Mouse (Mus musculus) midbrain, embryonic 14.5 days (tissue): ENCODE results near the gene D5Ertd579e. TPM values are rescaled to one million over a fixed set of nuclear protein-coding genes. Genes with fewer than 3 reads are reported as not detected.

Source experiments
- ATAC-seq: fragments of 200-750 bp; cut with Nextera tagmentation; 2 replicates; pipeline ENCODE4 v1.8.0; 2017; ENCODE audit warnings: moderate number of reproducible peaks, moderate library complexity; ENCODE audit not compliant: low FRiP score, low TSS enrichment
- DNase-seq: peaks from one replicate; pipeline ENCODE4 v3.0.0-alpha.2; 2015
- H3K27ac ChIP-seq: fragments of 300-500 bp; sonication (generic); replicated peaks from 2 replicates; pipeline ENCODE4 v1.5.1; 2014; ENCODE audit warnings: mild to moderate bottlenecking, low read depth, low read length, moderate library complexity
- H3K27me3 ChIP-seq: fragments of 300-500 bp; sonication (generic); 2 replicates; pipeline ENCODE4 v1.6.1; 2014; ENCODE audit warnings: low read length, control low read depth, mixed read lengths; ENCODE audit not compliant: control insufficient read depth, insufficient read depth
- H3K36me3 ChIP-seq: fragments of 300-500 bp; sonication (generic); 2 replicates; pipeline ENCODE4 v1.6.1; 2014; ENCODE audit warnings: low read length, control low read depth; ENCODE audit not compliant: control insufficient read depth, insufficient read depth
- H3K4me1 ChIP-seq: fragments of 300-500 bp; sonication (generic); 2 replicates; pipeline ENCODE4 v1.6.1; 2014; ENCODE audit warnings: mild to moderate bottlenecking, antibody characterized with exemption, low read length, control low read depth; ENCODE audit not compliant: control insufficient read depth, insufficient read depth
- H3K4me2 ChIP-seq: fragments of 300-500 bp; sonication (generic); 2 replicates; pipeline ENCODE4 v1.6.1; 2014; ENCODE audit warnings: mild to moderate bottlenecking, low read length, moderate library complexity
- H3K4me3 ChIP-seq: fragments of 300-500 bp; sonication (generic); replicated peaks from 2 replicates; pipeline ENCODE4 v1.5.1; 2014; ENCODE audit warnings: low read depth, low read length
- H3K9ac ChIP-seq: fragments of 300-500 bp; sonication (generic); replicated peaks from 2 replicates; pipeline ENCODE4 v1.6.1; 2014; ENCODE audit warnings: mild to moderate bottlenecking, low read length, moderate library complexity
- H3K9me3 ChIP-seq: fragments of 300-500 bp; sonication (generic); 2 replicates; pipeline ENCODE4 v1.6.1; 2016; ENCODE audit warnings: low read length, control low read depth, mixed read lengths; ENCODE audit not compliant: control insufficient read depth
- WGBS: fragments of 180-500 bp; shearing (Covaris S2); extraction: QIAGEN DNeasy Blood & Tissue Kit; methylation state at CpG from one replicate; pipeline ENCODE4 v1.1.7; 2014; 5-methylcytosine and 5-hydroxymethylcytosine counted together
- polyA plus RNA-seq: library from polyadenylated mRNA; unstranded; fragments of >200 nt; fragmentation: Nextera tagmentation; extraction: Ambion mirVana; gene quantifications from 2 replicates; pipeline ENCODE4 v1.2.1, GENCODE M21; 2014

The D5Ertd579e gene
- polyA plus RNA-seq, 1 experiment from 2014 or later: 53.7 TPM

DNA sequence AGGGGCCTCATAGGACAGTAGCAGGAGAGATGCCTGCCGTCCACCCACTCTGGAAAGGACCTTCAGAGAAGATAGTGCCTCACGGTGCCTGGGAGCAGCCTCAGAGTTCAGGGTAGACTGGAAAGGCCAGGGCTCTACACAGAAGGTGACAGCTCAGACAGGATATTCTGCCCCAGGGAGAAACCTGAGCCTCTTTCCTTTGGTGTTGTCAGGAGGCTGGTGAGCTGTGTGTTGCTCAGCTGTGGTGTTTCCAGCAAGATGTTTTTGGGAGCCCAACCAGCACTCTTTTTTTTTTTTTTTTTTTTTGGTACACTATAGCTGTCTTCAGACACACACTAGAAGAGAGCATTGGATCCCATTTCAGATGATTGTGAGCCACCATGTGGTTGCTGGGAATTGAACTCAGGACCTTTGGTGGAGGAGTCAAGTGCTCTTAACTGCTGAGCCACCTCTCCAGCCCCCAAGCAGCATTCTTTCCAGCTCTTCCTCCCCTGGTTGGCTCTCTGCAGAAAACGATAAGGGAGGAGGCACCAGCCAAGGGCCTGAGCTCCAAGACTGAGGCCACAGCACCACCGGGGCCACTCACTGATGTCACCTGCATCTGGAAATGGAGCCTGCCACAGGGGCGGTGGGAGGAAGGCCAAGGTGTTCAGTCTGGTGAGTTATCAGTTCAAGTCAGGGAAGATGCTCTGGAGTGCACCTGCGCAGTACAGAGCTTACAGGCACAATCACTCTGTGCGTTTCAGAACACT is 36.3 kb upstream of the D5Ertd579e start:
- DNase-seq: no peak

DNA sequence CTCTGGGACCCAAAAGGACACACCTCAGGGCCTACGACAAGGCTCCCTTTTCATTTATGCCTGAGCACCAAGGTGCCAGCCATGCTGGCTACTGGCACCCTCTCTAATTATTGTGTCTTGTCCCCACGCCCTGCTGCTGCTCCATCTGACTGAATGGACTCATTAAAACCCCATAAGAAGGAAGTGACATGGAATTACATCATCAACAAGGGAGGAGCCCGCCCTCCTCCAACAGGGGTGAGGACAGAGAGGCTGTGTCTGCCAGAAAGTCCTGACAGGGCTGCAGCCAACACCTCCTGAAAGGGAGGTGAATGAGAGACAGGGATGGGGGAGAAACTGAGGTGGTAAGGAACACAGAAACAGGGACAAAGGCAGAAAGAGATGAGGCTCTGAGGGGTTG is 34.9 kb upstream of the D5Ertd579e start:
- no peak for ATAC-seq
- WGBS: 62% methylated on average over 3 of the region's 3 CpGs
- H3K4me3 ChIP-seq: no peak overlapping the region

More for the DNA sequence above, 36.3 kb upstream of the D5Ertd579e start:
- no peak for ATAC-seq
- Histone ChIP-seq H3K4me2 (no peak overlapping the region), H3K4me1 (no peaks in the 10 kb centered on the region), H3K36me3 (no peaks in the 10 kb centered on the region), H3K27me3 (no peaks in the 10 kb centered on the region), H3K27ac (no peak overlapping the region), H3K9me3 (no peaks in the 10 kb centered on the region), H3K4me3 (no peak overlapping the region), H3K9ac (no peak overlapping the region)
- 76% methylated on average over 7 of the region's 7 CpGs for WGBS

DNA sequence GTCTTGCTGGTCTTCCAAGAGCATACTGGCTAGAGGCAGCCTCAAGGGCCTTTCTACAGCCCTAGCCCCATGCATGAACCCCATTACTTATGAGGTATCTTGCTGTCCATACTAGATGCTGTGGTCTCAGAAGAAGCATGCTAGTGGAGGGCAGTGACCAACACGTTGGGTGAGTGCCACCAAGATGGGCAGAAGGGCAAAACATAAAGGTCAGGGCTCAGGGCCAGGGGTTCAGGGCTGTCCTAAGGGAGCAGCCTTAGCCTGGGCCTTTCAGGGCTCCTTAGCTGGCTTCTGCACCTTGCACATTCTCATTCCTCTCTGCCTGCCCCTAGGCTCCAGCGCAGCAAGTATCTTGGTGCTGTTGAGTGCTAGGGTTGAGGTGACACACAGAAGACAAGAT is 34.1 kb upstream of the D5Ertd579e start:
- H3K27ac ChIP-seq: no peak overlapping the region
- H3K4me1 ChIP-seq: no peaks in the 10 kb centered on the region
- no peaks in the 10 kb centered on the region for H3K36me3 ChIP-seq
- no peaks in the 10 kb centered on the region for H3K27me3 ChIP-seq
- ATAC-seq (no peak), DNase-seq (no peak)
- H3K9me3 ChIP-seq: no peaks in the 10 kb centered on the region
- no peak overlapping the region for H3K4me2 ChIP-seq
- no peak overlapping the region for H3K4me3 ChIP-seq
- no peak overlapping the region for H3K9ac ChIP-seq
- WGBS: 87% methylated on average over 2 of the region's 2 CpGs

More for the DNA sequence above, 34.9 kb upstream of the D5Ertd579e start:
- Histone ChIP-seq H3K4me2 (no peak overlapping the region), H3K4me1 (no peaks in the 10 kb centered on the region), H3K27me3 (no peaks in the 10 kb centered on the region), H3K27ac (no peak overlapping the region), H3K9me3 (no peaks in the 10 kb centered on the region), H3K36me3 (no peaks in the 10 kb centered on the region), H3K9ac (no peak overlapping the region)
- DNase-seq: no peak

- no peaks in the 10 kb centered on the region for H3K36me3 ChIP-seq
- no peak overlapping the region for H3K27ac ChIP-seq
- H3K4me3 ChIP-seq: no peak overlapping the region
- no peak for ATAC-seq
- H3K27me3 ChIP-seq: no peaks in the 10 kb centered on the region
- no peak overlapping the region for H3K4me2 ChIP-seq
- no peak overlapping the region for H3K9ac ChIP-seq
- 84% methylated on average over 4 of the region's 4 CpGs for WGBS
- no peak for DNase-seq
- no peaks in the 10 kb centered on the region for H3K4me1 ChIP-seq
- H3K9me3 ChIP-seq: no peaks in the 10 kb centered on the region
Measured at GRCm38 (mm10) chr5:36729086-36729473, 33.3 kb upstream of the D5Ertd579e start.

DNA sequence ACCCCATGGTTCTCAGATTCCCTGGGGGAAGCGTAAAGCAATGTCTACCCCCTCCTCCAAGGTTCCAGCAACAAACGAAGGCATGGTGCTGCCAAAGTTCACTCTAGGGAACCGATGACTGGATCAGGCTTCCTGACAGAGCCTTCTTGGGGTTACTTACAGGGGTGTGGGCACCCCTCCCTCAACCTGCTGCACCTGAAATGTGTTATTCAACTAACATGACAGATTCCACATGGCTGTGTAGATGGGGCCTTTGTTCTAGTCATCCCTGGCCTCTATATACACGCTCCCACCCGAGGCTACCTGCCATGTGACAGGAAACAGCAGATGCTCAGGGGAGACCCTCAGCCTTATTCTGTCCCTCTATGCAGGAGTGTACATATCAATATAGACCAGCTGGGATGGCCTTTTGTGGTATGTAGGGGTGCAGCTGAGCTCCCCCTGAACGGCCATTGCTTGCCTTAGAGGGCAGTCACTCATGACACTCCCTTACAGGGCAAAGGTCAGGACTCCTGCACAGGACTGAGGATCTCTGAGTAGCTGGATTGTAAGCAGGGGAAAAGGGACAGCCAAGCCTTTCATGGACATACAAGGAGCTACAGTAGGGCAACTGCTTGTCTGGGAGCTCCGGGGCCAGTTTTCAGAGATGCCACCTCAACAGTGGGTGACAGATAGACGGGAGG is 32.7 kb upstream of the D5Ertd579e start:
- Histone ChIP-seq H3K9me3 (no peaks in the 10 kb centered on the region), H3K4me1 (no peaks in the 10 kb centered on the region), H3K9ac (no peak overlapping the region), H3K36me3 (no peaks in the 10 kb centered on the region), H3K27ac (no peak overlapping the region), H3K4me3 (no peak overlapping the region), H3K27me3 (no peaks in the 10 kb centered on the region), H3K4me2 (no peak overlapping the region)
- DNase-seq (no peak), ATAC-seq (no peak)
- WGBS: 79% methylated on average over 8 of the region's 8 CpGs

DNA sequence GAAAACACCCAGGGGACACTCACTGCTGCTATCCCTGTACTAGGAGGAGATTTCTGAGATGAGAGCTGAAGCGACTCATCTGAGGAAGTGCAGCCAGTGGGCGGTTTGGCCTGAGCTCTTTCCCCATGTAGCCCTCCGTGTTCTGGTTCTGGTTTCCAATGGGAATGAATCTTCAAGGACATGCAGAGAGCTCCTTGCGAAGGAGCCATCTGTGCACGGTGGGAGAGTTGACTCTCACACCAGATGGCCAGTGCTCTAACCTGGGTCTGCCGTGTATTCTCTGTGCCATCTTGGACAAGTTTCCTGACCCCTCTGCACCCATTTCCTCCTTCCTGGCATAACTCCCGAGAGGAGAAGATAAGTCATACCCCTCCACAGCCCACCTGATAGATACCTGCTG is 32.0 kb upstream of the D5Ertd579e start:
- Histone ChIP-seq H3K36me3 (no peaks in the 10 kb centered on the region), H3K27ac (no peak overlapping the region), H3K27me3 (no peaks in the 10 kb centered on the region), H3K4me2 (no peak overlapping the region), H3K9me3 (no peaks in the 10 kb centered on the region), H3K4me1 (no peaks in the 10 kb centered on the region), H3K9ac (no peak overlapping the region), H3K4me3 (no peak overlapping the region)
- DNase-seq: no peak
- no peak for ATAC-seq
- 82% methylated on average over 7 of the region's 7 CpGs for WGBS

DNA sequence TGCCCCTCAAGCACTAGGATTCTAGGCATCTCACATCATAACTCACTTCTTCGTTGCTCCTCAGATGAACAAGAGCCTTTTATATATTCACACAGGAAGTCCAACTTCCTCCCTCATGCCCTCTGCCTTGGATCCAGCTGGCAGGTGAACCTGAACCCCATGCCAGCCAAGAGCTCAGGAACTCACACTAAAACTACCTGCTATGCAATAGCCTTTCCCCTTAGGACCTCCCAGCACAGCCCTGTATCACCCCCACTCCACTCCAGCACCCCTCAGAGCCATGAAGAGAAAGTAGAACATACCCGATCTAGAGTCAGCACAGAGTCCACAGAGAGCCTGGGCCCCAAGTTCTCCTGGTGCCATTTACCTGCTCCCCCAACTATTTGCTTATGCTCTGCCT is 31.3 kb upstream of the D5Ertd579e start:
- WGBS: 73% methylated on average over 2 of the region's 2 CpGs
- H3K4me1 ChIP-seq: no peaks in the 10 kb centered on the region
- H3K9me3 ChIP-seq: no peaks in the 10 kb centered on the region
- no peak overlapping the region for H3K27ac ChIP-seq
- no peak overlapping the region for H3K4me2 ChIP-seq
- DNase-seq: no peak
- H3K4me3 ChIP-seq: no peak overlapping the region
- H3K9ac ChIP-seq: no peak overlapping the region
- no peak for ATAC-seq
- no peaks in the 10 kb centered on the region for H3K27me3 ChIP-seq
- no peaks in the 10 kb centered on the region for H3K36me3 ChIP-seq

DNA sequence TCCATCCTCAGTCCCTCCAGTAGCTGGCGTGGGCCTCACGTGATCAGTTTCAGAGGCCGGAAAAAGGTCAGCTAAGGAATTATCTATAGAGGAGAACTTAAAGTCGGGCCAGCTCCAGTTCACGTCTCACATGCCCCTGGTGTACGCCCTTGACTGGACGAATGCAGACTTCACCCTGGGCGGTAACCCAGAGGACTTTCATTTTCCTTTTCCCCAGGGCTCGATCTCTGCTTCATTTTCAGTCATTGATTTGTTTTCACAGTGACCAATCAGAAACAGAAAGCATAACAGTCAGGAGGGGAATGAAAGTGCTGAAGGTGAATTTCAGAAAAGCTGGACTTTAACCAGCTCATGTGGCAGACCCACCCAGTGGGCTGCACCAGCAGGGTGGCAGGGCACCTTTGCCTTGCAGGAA is 30.6 kb upstream of the D5Ertd579e start:
- ATAC-seq (no peak), DNase-seq (no peak)
- H3K27me3 ChIP-seq: no peaks in the 10 kb centered on the region
- H3K4me3 ChIP-seq: no peak overlapping the region
- H3K27ac ChIP-seq: no peak overlapping the region
- no peaks in the 10 kb centered on the region for H3K9me3 ChIP-seq
- H3K9ac ChIP-seq: no peak overlapping the region
- WGBS: 77% methylated on average over 9 of the region's 9 CpGs
- no peaks in the 10 kb centered on the region for H3K36me3 ChIP-seq
- no peaks in the 10 kb centered on the region for H3K4me1 ChIP-seq
- H3K4me2 ChIP-seq: no peak overlapping the region

GRCm38 (mm10) chr5:36725861-36726260 is 30.0 kb upstream of the D5Ertd579e start:
- no peak overlapping the region for H3K27ac ChIP-seq
- no peak overlapping the region for H3K4me3 ChIP-seq
- no peaks in the 10 kb centered on the region for H3K36me3 ChIP-seq
- DNase-seq (no peak), ATAC-seq (no peak)
- H3K27me3 ChIP-seq: no peaks in the 10 kb centered on the region
- H3K9me3 ChIP-seq: no peaks in the 10 kb centered on the region
- WGBS: 60% methylated on average over 12 of the region's 12 CpGs
- H3K4me1 ChIP-seq: no peaks in the 10 kb centered on the region
- no peak overlapping the region for H3K4me2 ChIP-seq
- no peak overlapping the region for H3K9ac ChIP-seq
